Mouse (Mus musculus): ENCODE measurements around the gene Kcnj6. TPM values are rescaled to one million over a fixed set of nuclear protein-coding genes. Genes with fewer than 3 reads are reported as not detected.

The Kcnj6 gene
- polyA plus RNA-seq, 1 experiment, result not detected

DNA sequence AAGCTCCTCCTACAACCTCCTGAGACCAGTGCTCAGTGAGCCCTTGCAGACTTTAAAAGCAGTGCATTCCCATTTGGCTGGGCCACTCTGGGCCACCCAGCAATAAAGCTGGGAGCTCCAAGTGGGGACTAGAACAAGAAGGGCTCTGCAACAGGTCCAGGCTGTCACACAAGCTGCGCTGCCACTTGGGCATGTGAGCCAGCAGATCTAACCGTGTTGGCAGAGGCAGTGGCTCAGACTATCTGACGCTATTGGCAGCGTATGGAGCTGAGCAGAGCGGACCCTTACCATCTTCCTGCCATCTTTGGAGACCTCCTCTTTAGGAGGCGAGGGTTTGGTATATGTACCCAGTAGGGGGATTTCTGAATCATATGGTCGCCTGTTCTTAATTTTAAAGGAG is 112.4 kb downstream of the Kcnj6 start:
- no peak for TF ChIP-seq CEBPB (IDR thresholded peaks at IDR 0.05; ENCODE audit: low read depth)
- Histone ChIP-seq H3K79me3 (ENCODE audit: low read depth) (no peaks in the 10 kb centered on the region), H3K79me2 (ENCODE audit: control insufficient read depth, insufficient read depth) (no peaks in the 10 kb centered on the region), H3ac (ENCODE audit: control insufficient read depth, insufficient read length, low read depth) (no peak overlapping the region), H3K36me3 (ENCODE audit: control insufficient read depth, insufficient read depth) (no peaks in the 10 kb centered on the region), H3K27me3 (ENCODE audit: control insufficient read depth, insufficient read depth, insufficient read length) (no peaks in the 10 kb centered on the region), H3K4me3 (ENCODE audit: insufficient read depth, poor library complexity, severe bottlenecking) (no peak overlapping the region)

DNA sequence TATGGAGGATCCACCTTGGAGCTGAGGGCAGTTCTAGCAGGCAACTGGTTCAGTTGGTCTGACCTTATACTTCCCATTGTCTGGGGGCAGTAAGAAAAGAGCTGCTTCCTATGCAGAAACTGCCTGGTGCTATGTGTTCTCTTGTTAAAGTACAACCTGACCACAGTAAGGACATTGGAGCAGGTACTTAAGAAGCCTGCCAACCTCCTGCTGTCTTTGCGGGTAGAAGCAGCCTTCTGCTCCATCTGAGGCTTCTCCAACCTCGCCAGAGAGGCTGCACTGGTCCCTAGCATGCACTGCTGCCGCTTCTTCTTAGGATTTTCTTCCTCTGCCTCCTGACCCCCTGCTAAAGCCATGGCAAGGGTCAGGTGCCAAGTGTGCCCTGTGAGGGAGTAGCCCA is 113.6 kb downstream of the Kcnj6 start:
- Histone ChIP-seq H3K4me3 (ENCODE audit: insufficient read depth, poor library complexity, severe bottlenecking) (no peak overlapping the region), H3K36me3 (ENCODE audit: control insufficient read depth, insufficient read depth) (no peaks in the 10 kb centered on the region), H3K79me3 (ENCODE audit: low read depth) (no peaks in the 10 kb centered on the region), H3ac (ENCODE audit: control insufficient read depth, insufficient read length, low read depth) (no peak overlapping the region), H3K27me3 (ENCODE audit: control insufficient read depth, insufficient read depth, insufficient read length) (no peaks in the 10 kb centered on the region), H3K79me2 (ENCODE audit: control insufficient read depth, insufficient read depth) (no peaks in the 10 kb centered on the region)
- no peak for TF ChIP-seq MYOD1 (IDR thresholded peaks at IDR 0.05; ENCODE audit: control insufficient read depth, insufficient read length, low read depth)
- no peak for TF ChIP-seq MYOG (IDR thresholded peaks at IDR 0.05; ENCODE audit: control insufficient read depth, extremely low read depth, insufficient read length)
- no peak for TF ChIP-seq MAX (IDR thresholded peaks at IDR 0.05)
- TF ChIP-seq USF1 (IDR thresholded peaks at IDR 0.05; ENCODE audit: low read depth), result no peak
- no peak for TF ChIP-seq FOSL1 (IDR thresholded peaks at IDR 0.05; ENCODE audit: insufficient read depth, low read length, poor library complexity, severe bottlenecking)
- TF ChIP-seq CTCF (IDR thresholded peaks at IDR 0.05; ENCODE audit: control insufficient read depth, insufficient read depth, insufficient read length), result no peak
- no peak for TF ChIP-seq CEBPB (IDR thresholded peaks at IDR 0.05; ENCODE audit: low read depth)

DNA sequence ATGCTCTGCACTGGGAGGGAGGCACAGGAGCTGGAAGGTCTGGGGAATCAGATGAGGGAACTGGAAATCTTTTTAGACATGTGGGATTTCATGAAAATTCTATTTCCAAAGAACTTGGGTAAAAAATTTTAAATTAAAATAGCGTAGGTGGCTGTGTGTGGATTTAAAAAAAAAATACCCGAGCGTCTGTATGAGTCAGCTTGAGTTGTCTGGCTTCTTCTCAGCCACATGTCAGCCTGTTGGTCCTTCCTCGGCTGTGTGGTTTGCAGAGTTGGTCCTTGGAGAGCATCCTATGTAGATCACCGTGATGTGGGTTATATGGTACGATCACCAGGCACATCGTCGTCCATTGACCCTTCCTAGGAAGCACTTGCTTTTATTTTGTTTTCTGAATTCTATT is 114.3 kb downstream of the Kcnj6 start:
- Histone ChIP-seq H3K27me3 (ENCODE audit: control insufficient read depth, insufficient read depth, insufficient read length) (no peaks in the 10 kb centered on the region), H3K36me3 (ENCODE audit: control insufficient read depth, insufficient read depth) (no peaks in the 10 kb centered on the region), H3K79me2 (ENCODE audit: control insufficient read depth, insufficient read depth) (no peaks in the 10 kb centered on the region), H3K4me3 (ENCODE audit: insufficient read depth, poor library complexity, severe bottlenecking) (no peak overlapping the region), H3ac (ENCODE audit: control insufficient read depth, insufficient read length, low read depth) (no peak overlapping the region), H3K79me3 (ENCODE audit: low read depth) (no peaks in the 10 kb centered on the region)
- TF ChIP-seq USF1 (IDR thresholded peaks at IDR 0.05; ENCODE audit: low read depth) (no peak), MYOD1 (IDR thresholded peaks at IDR 0.05; ENCODE audit: control insufficient read depth, insufficient read length, low read depth) (no peak)

DNA sequence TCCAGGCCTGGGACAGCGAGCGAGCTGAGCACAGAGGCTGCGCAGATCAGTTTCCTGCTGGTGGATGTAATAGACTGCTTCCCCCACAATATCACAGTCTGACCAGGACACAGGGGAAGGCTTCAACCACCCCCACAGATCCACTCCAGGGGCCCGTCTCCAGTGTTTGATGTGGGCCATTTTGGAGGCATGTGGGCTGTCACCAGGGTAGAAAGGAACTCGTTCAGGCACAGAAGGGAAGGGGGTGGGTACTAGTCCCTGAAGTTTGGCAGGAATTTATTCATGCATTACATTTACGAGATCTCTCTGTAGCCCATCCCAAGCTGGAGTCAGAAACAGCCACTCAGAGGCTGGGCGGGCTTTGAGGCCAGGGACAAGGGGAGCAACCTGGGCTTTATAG is 115.4 kb downstream of the Kcnj6 start:
- Histone ChIP-seq H3K4me3 (ENCODE audit: insufficient read depth, poor library complexity, severe bottlenecking) (no peak overlapping the region), H3K79me3 (ENCODE audit: low read depth) (no peaks in the 10 kb centered on the region), H3K36me3 (ENCODE audit: control insufficient read depth, insufficient read depth) (no peaks in the 10 kb centered on the region), H3ac (ENCODE audit: control insufficient read depth, insufficient read length, low read depth) (no peak overlapping the region), H3K79me2 (ENCODE audit: control insufficient read depth, insufficient read depth) (no peaks in the 10 kb centered on the region), H3K27me3 (ENCODE audit: control insufficient read depth, insufficient read depth, insufficient read length) (no peaks in the 10 kb centered on the region)
- TF ChIP-seq CEBPB (IDR thresholded peaks at IDR 0.05; ENCODE audit: low read depth) (no peak), USF1 (IDR thresholded peaks at IDR 0.05; ENCODE audit: low read depth) (no peak), CTCF (IDR thresholded peaks at IDR 0.05; ENCODE audit: control insufficient read depth, insufficient read depth, insufficient read length) (no peak), FOSL1 (IDR thresholded peaks at IDR 0.05; ENCODE audit: insufficient read depth, low read length, poor library complexity, severe bottlenecking) (no peak), MAX (IDR thresholded peaks at IDR 0.05) (no peak), MYOG (IDR thresholded peaks at IDR 0.05; ENCODE audit: control insufficient read depth, extremely low read depth, insufficient read length) (no peak), MYOD1 (IDR thresholded peaks at IDR 0.05; ENCODE audit: control insufficient read depth, insufficient read length, low read depth) (no peak)

DNA sequence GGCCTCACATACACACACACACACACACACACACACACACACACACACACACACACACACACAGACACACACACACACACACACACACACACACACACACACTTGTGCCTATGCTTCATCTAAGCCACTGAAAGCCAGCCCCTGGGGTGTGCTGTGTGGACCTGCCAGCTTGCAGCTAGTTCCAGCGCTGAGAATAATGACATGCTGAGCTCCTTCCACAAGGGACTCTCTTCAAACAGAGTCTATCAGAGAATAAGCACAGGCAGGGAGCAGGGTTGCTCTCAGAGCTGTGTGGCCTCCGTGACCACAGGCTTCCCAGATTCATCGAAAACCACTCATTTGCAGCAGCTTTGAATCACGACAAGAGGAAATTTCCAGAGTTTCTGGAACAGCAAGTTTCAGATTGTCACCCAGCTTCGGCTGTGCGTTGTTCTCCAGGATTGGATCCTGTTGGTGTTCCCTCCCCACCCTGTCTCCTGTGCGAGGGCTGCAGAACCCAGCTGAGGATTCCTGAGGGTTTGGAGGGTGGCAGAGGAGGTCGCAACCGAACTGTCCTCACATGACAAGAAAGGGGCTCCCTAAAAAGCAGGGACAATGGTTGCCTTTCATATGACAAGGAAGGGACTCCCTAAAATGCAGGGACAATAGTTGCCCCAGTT is 124.8 kb downstream of the Kcnj6 start:
- Histone ChIP-seq H3K36me3 (ENCODE audit: control insufficient read depth, insufficient read depth) (no peaks in the 10 kb centered on the region), H3K79me2 (ENCODE audit: control insufficient read depth, insufficient read depth) (no peaks in the 10 kb centered on the region), H3ac (ENCODE audit: control insufficient read depth, insufficient read length, low read depth) (no peak overlapping the region), H3K79me3 (ENCODE audit: low read depth) (no peaks in the 10 kb centered on the region), H3K27me3 (ENCODE audit: control insufficient read depth, insufficient read depth, insufficient read length) (peaks cover 3% of the 10 kb centered on the region), H3K4me3 (ENCODE audit: insufficient read depth, poor library complexity, severe bottlenecking) (no peak overlapping the region)
- TF ChIP-seq CTCF (IDR thresholded peaks at IDR 0.05; ENCODE audit: control insufficient read depth, insufficient read depth, insufficient read length) (no peak), MAX (IDR thresholded peaks at IDR 0.05) (no peak), MYOD1 (IDR thresholded peaks at IDR 0.05; ENCODE audit: control insufficient read depth, insufficient read length, low read depth) (no peak), FOSL1 (IDR thresholded peaks at IDR 0.05; ENCODE audit: insufficient read depth, low read length, poor library complexity, severe bottlenecking) (no peak), USF1 (IDR thresholded peaks at IDR 0.05; ENCODE audit: low read depth) (no peak), CEBPB (IDR thresholded peaks at IDR 0.05; ENCODE audit: low read depth) (no peak), MYOG (IDR thresholded peaks at IDR 0.05; ENCODE audit: control insufficient read depth, extremely low read depth, insufficient read length) (no peak)

DNA sequence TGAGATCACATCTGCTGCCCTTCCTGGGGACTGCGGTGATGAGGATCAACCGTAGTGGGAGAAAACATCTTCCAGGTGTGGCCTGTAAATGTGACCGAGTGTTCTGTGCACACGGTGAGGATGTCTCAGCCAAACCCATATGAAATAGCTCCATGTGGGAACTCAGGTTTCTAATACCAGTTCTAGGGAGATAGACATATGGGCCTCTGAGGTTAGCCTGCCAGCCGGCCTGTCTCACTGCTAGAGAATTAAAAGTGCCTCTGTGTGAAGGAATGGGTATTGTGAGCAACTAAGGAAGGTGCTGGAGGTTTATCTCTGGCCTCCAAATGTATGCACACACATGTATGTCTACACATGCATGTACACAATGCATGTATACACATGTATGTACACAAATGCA is 129.1 kb downstream of the Kcnj6 start:
- Histone ChIP-seq H3ac (ENCODE audit: control insufficient read depth, insufficient read length, low read depth) (no peak overlapping the region), H3K36me3 (ENCODE audit: control insufficient read depth, insufficient read depth) (no peaks in the 10 kb centered on the region), H3K79me3 (ENCODE audit: low read depth) (no peaks in the 10 kb centered on the region), H3K79me2 (ENCODE audit: control insufficient read depth, insufficient read depth) (no peaks in the 10 kb centered on the region), H3K27me3 (ENCODE audit: control insufficient read depth, insufficient read depth, insufficient read length) (peaks cover 3% of the 10 kb centered on the region), H3K4me3 (ENCODE audit: insufficient read depth, poor library complexity, severe bottlenecking) (no peak overlapping the region)
- no peak for TF ChIP-seq CTCF (IDR thresholded peaks at IDR 0.05; ENCODE audit: control insufficient read depth, insufficient read depth, insufficient read length)
